Mouse (Mus musculus) cerebellum, adult 2 months (tissue): Measurements from ENCODE around the gene Tet3. TPM values are rescaled to one million over a fixed set of nuclear protein-coding genes. Genes with fewer than 3 reads are reported as not detected.
A peak's percentile ranks its signal among the peaks of the same experiment; 100 is the strongest.

Experiments
- DNase-seq, 2 experiments: peaks; one replicate each; pipeline ENCODE4 v3.0.0; 2021
- H3K27ac ChIP-seq: fragments of 200-500 bp; 2 replicates; pipeline ENCODE4 v1.5.1; 2012; ENCODE audit warnings: low read length, control low read depth, inconsistent platforms; ENCODE audit not compliant: insufficient read depth
- H3K27me3 ChIP-seq: fragments of 200-500 bp; 2 replicates; pipeline ENCODE4 v1.6.1; 2012; ENCODE audit warnings: inconsistent platforms, mild to moderate bottlenecking, low read length, moderate library complexity; ENCODE audit not compliant: control insufficient read depth, insufficient read depth
- H3K4me1 ChIP-seq: fragments of 200-500 bp; 2 replicates; pipeline ENCODE4 v1.6.1; 2011; ENCODE audit warnings: low read length; ENCODE audit not compliant: control insufficient read depth, insufficient read depth
- H3K4me3 ChIP-seq: fragments of 200-500 bp; replicated peaks from 2 replicates; pipeline ENCODE3; 2011; ENCODE audit warnings: mild to moderate bottlenecking, low read depth, low read length, control low read depth; ENCODE audit not compliant: insufficient read depth
- CTCF ChIP-seq: fragments of 200-500 bp; IDR thresholded peaks from 2 replicates; pipeline ENCODE4 v1.5.1; 2011; ENCODE audit warnings: low read depth, mild to moderate bottlenecking, control low read depth, low read length, moderate library complexity, borderline replicate concordance; ENCODE audit not compliant: insufficient read depth
- POLR2A ChIP-seq: fragments of 200-500 bp; IDR thresholded peaks from 2 replicates; pipeline ENCODE4 v1.6.1; 2011; ENCODE audit warnings: low read length, control low read depth, borderline replicate concordance; ENCODE audit not compliant: insufficient read depth
- WGBS: fragments of 180-500 bp; shearing (Covaris S2); methylation state at CpG from one replicate; pipeline ENCODE4 v1.1.7; 2018; 5-methylcytosine and 5-hydroxymethylcytosine counted together
- polyA plus RNA-seq: library from polyadenylated mRNA; depleted of rRNA; stranded (reverse); fragments of >200 nt; gene quantifications from 2 replicates; pipeline ENCODE4 v1.2.3, GENCODE M21; 2012

The Tet3 gene
- polyA plus RNA-seq, 1 experiment, result 22.5 TPM

GRCm38 (mm10) chr6:83363075-83363474 lies 95.8 kb downstream of the Tet3 start:
- DNase-seq, result peak; percentile 55 to 59
- no peaks in the 10 kb centered on the region for H3K27me3 ChIP-seq
- no peak overlapping the region for H3K4me3 ChIP-seq
- TF ChIP-seq CTCF, result no peak
- no peak for TF ChIP-seq POLR2A
- H3K4me1 ChIP-seq, result no peaks in the 10 kb centered on the region; the same call in 1 of the 2 replicates
- no peak overlapping the region for H3K27ac ChIP-seq
- 56% methylated on average over 12 of the region's 12 CpGs for WGBS

GRCm38 (mm10) chr6:83361523-83362248 lies 97.2 kb downstream of the Tet3 start:
- H3K27ac ChIP-seq, result no peak overlapping the region
- DNase-seq, result no peak
- no peaks in the 10 kb centered on the region for H3K27me3 ChIP-seq
- peaks cover 3% of the 10 kb centered on the region for H3K4me1 ChIP-seq
- no peak overlapping the region for H3K4me3 ChIP-seq
- 81% methylated on average over 11 of the region's 11 CpGs for WGBS
- TF ChIP-seq CTCF (no peak), POLR2A (no peak)

- TF ChIP-seq POLR2A, result no peak
- no peak overlapping the region for H3K4me3 ChIP-seq
- peaks cover 9% of the 10 kb centered on the region for H3K4me1 ChIP-seq
- WGBS, result 89% methylated on average over 10 of the region's 10 CpGs
- H3K27ac ChIP-seq, result no peak overlapping the region
- DNase-seq, result no peak
- no peaks in the 10 kb centered on the region for H3K27me3 ChIP-seq
Measured at GRCm38 (mm10) chr6:83357436-83357835, 101.4 kb downstream of the Tet3 start.

- no peak overlapping the region for H3K4me3 ChIP-seq
- peaks cover 12% of the 10 kb centered on the region for H3K4me1 ChIP-seq
- peak; percentile 82 to 89 for DNase-seq
- no peaks in the 10 kb centered on the region for H3K27me3 ChIP-seq
- WGBS, result 17% methylated on average over 7 of the region's 7 CpGs
- TF ChIP-seq CTCF (peak; percentile 93), POLR2A (no peak)
- peak overlapping the region; percentile 10; the same call in 1 of the 2 replicates for H3K27ac ChIP-seq
Measured at GRCm38 (mm10) chr6:83356569-83357138, 102.2 kb downstream of the Tet3 start.

- no peak for TF ChIP-seq POLR2A
- no peak for TF ChIP-seq CTCF
- Histone ChIP-seq H3K27me3 (no peaks in the 10 kb centered on the region), H3K4me3 (no peak overlapping the region), H3K4me1 (peaks cover 27% of the 10 kb centered on the region), H3K27ac (no peak overlapping the region)
- 82% methylated on average over 9 of the region's 9 CpGs for WGBS
- peak in 1 of 2 experiments; percentile 22 for DNase-seq
Measured at GRCm38 (mm10) chr6:83354856-83355781, 103.8 kb downstream of the Tet3 start.

GRCm38 (mm10) chr6:83352666-83353410 lies 106.0 kb downstream of the Tet3 start:
- H3K27ac ChIP-seq, result peak overlapping the region; percentile 76
- 27% methylated on average over 24 of the region's 24 CpGs for WGBS
- no peak for TF ChIP-seq CTCF
- peak; percentile 45; the same call in 1 of the 2 replicates for TF ChIP-seq POLR2A
- no peaks in the 10 kb centered on the region for H3K27me3 ChIP-seq
- H3K4me3 ChIP-seq, result peak overlapping the region; percentile 3
- peaks cover 28% of the 10 kb centered on the region for H3K4me1 ChIP-seq
- peak; percentile 91 to 96 for DNase-seq
